Mouse (Mus musculus): ENCODE data around the gene Gcm2. TPM values are rescaled to one million over a fixed set of nuclear protein-coding genes. Genes with fewer than 3 reads are reported as not detected.

Gene Gcm2
- polyA plus RNA-seq, 1 experiment from 2014 or later = not detected

DNA sequence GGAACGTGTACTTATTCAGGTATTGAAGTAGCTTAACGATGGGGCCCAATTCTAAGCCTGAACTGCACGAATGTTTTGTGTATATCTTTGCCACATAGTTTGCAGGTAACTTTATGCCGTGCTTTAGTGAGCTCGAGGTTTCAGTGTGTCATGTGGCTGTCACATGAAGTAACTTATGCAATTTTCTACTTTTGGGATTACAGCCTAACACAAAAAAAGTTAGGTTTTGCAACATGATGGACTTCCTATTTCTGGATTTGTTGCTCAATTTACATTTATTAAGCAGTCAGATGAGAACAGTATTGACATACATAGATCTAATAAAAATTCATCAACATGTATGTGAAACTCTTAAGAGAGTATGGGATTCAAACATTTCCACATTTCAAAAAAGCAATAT lies 37.0 kb downstream of the Gcm2 start:
- Histone ChIP-seq H3K27ac (ENCODE audit: low read depth, low read length) (no peak overlapping the region), H3K4me1 (ENCODE audit: control insufficient read depth, insufficient read depth, low read length) (no peaks in the 10 kb centered on the region; the same call in 1 of the 2 replicates), H3K4me3 (ENCODE audit: low read depth, low read length) (no peak overlapping the region), H3K9me3 (replicated peaks; ENCODE audit: control insufficient read depth, low read length) (no peaks in the 10 kb centered on the region), H3K9ac (ENCODE audit: low read depth, low read length) (no peak overlapping the region), H3K4me2 (no peak overlapping the region), H3K36me3 (ENCODE audit: control insufficient read depth, insufficient read depth, low read length) (no peaks in the 10 kb centered on the region), H3K27me3 (ENCODE audit: control insufficient read depth, insufficient read depth, low read length) (peaks cover 6% of the 10 kb centered on the region)
- no peak for ATAC-seq (replicated peaks; ENCODE audit: insufficient number of reproducible peaks, low FRiP score, low TSS enrichment)
- 82% methylated on average over 5 of the region's 5 CpGs for WGBS (ENCODE audit: insufficient replicate concordance)

DNA sequence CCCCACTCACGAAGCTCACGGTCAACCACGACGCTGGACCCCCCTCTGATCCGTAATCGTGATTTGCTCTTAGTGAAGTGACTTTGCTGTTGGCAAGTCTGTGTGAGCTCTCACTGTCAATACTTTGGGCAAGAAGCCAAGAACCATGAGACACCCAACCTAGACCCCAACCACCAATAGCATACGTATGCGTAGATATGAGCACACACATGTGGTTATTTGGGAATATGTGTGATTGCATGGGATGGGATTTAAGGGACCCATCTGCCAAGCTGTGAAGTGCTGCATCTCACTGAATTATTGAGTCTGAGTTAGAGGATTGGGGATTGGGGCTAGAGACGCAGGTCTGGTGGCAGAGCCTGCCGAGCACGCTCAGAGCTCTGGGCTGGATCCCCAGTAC lies 39.2 kb downstream of the Gcm2 start:
- Histone ChIP-seq H3K9me3 (replicated peaks; ENCODE audit: control insufficient read depth, low read length) (no peaks in the 10 kb centered on the region), H3K36me3 (ENCODE audit: control insufficient read depth, insufficient read depth, low read length) (no peaks in the 10 kb centered on the region), H3K27me3 (ENCODE audit: control insufficient read depth, insufficient read depth, low read length) (no peaks in the 10 kb centered on the region), H3K4me3 (ENCODE audit: low read depth, low read length) (no peak overlapping the region), H3K27ac (ENCODE audit: low read depth, low read length) (no peak overlapping the region), H3K4me2 (no peak overlapping the region), H3K4me1 (ENCODE audit: control insufficient read depth, insufficient read depth, low read length) (no peaks in the 10 kb centered on the region), H3K9ac (ENCODE audit: low read depth, low read length) (no peak overlapping the region)
- WGBS (ENCODE audit: insufficient replicate concordance) = 86% methylated on average over 11 of the region's 11 CpGs
- no peak for ATAC-seq (replicated peaks; ENCODE audit: insufficient number of reproducible peaks, low FRiP score, low TSS enrichment)

GRCm38 (mm10) chr13:41067618-41068017 lies 43.2 kb downstream of the Gcm2 start:
- Histone ChIP-seq H3K4me2 (no peak overlapping the region), H3K27ac (ENCODE audit: low read depth, low read length) (no peak overlapping the region), H3K36me3 (ENCODE audit: control insufficient read depth, insufficient read depth, low read length) (no peaks in the 10 kb centered on the region), H3K9ac (ENCODE audit: low read depth, low read length) (no peak overlapping the region), H3K4me1 (ENCODE audit: control insufficient read depth, insufficient read depth, low read length) (no peaks in the 10 kb centered on the region), H3K27me3 (ENCODE audit: control insufficient read depth, insufficient read depth, low read length) (no peaks in the 10 kb centered on the region), H3K4me3 (ENCODE audit: low read depth, low read length) (no peak overlapping the region), H3K9me3 (replicated peaks; ENCODE audit: control insufficient read depth, low read length) (no peaks in the 10 kb centered on the region)
- 90% methylated on average over 4 of the region's 4 CpGs for WGBS (ENCODE audit: insufficient replicate concordance)
- no peak for ATAC-seq (replicated peaks; ENCODE audit: insufficient number of reproducible peaks, low FRiP score, low TSS enrichment)

DNA sequence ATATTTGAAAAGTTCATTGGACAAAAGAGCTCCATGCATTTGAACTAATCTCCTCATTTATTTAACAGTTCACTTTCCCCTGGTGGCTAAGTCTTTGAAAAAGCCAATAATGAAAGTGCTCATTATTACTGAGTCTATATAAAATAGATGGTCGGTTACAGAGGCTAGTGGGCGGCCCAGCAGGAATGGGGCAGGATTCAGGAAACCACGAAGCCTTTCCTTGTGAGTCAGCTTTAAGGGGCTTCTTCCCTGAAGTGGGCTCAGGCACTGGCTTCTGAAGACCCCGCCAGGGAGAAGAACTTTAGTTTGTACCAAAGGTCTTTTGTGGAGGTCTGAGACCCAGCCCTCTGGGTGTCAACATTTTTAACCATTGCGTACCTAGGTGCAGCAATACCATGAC lies 58.9 kb downstream of the Gcm2 start:
- 80% methylated on average over 5 of the region's 5 CpGs for WGBS (ENCODE audit: insufficient replicate concordance)
- H3K4me2 ChIP-seq = no peak overlapping the region
- H3K9ac ChIP-seq (ENCODE audit: low read depth, low read length) = no peak overlapping the region
- no peak for ATAC-seq (replicated peaks; ENCODE audit: insufficient number of reproducible peaks, low FRiP score, low TSS enrichment)
- H3K27ac ChIP-seq (ENCODE audit: low read depth, low read length) = no peak overlapping the region
- no peak overlapping the region for H3K4me3 ChIP-seq (ENCODE audit: low read depth, low read length)
- H3K4me1 ChIP-seq (ENCODE audit: control insufficient read depth, insufficient read depth, low read length) = no peaks in the 10 kb centered on the region
- no peaks in the 10 kb centered on the region for H3K9me3 ChIP-seq (replicated peaks; ENCODE audit: control insufficient read depth, low read length)
- H3K27me3 ChIP-seq (ENCODE audit: control insufficient read depth, insufficient read depth, low read length) = no peaks in the 10 kb centered on the region
- H3K36me3 ChIP-seq (ENCODE audit: control insufficient read depth, insufficient read depth, low read length) = no peaks in the 10 kb centered on the region

Other genes starting within 250 kb of the Gcm2 start
- 62.8 and 70.1 TPM in 2 replicates for gene Pak1ip1, start 110.0 kb downstream of the Gcm2 start, polyA plus RNA-seq (2014; fragmentation: Nextera tagmentation; extraction: Ambion mirVana)
- 302 and 305 TPM in 2 replicates for gene Tmem14c, start 94.7 kb downstream of the Gcm2 start, polyA plus RNA-seq (2014; fragmentation: Nextera tagmentation; extraction: Ambion mirVana)
- gene Mak, start 31.3 kb downstream of the Gcm2 start, polyA plus RNA-seq (2014; fragmentation: Nextera tagmentation; extraction: Ambion mirVana) = 0.17 and 0.30 TPM in 2 replicates
- not detected in 2 replicates for gene Sycp2l, start 3.3 kb upstream of the Gcm2 start, polyA plus RNA-seq (2014; fragmentation: Nextera tagmentation; extraction: Ambion mirVana)
- gene Elovl2, start 109.4 kb upstream of the Gcm2 start, polyA plus RNA-seq (2014; fragmentation: Nextera tagmentation; extraction: Ambion mirVana) = 1.9 and 3.7 TPM in 2 replicates
- 8.7 and 12.9 TPM in 2 replicates for gene Smim13, start 138.8 kb upstream of the Gcm2 start, polyA plus RNA-seq (2014; fragmentation: Nextera tagmentation; extraction: Ambion mirVana)
- not detected in 2 replicates for gene Gm17364, start 162.9 kb upstream of the Gcm2 start, polyA plus RNA-seq (2014; fragmentation: Nextera tagmentation; extraction: Ambion mirVana)

Measured in heart, embryonic 11.5 days (tissue).